Mouse (Mus musculus) urinary bladder, adult 2 months (tissue): ENCODE measurements around the gene 1700122O11Rik. TPM values are rescaled to one million over a fixed set of nuclear protein-coding genes. Genes with fewer than 3 reads are reported as not detected.

Experiments used
- DNase-seq: peaks from one replicate; pipeline ENCODE4 v3.0.0; 2022; ENCODE audit warnings: low spot score
- polyA plus RNA-seq: library from polyadenylated mRNA; depleted of rRNA; stranded (reverse); fragments of >200 nt; gene quantifications from 2 replicates; pipeline ENCODE4 v1.2.3, GENCODE M21; 2012; rRNA removed

The 1700122O11Rik gene
- not detected in 2 replicates for polyA plus RNA-seq

- DNase-seq: no peak
Observed at GRCm38 (mm10) chr17:48038193-48038592, at the start of gene 1700122O11Rik. Gene 1700122O11Rik (minus strand): TSS chr17:48038293.

GRCm38 (mm10) chr17:48080626-48081025 is 42.5 kb upstream of the 1700122O11Rik start:
- DNase-seq: no peak

- no peak for DNase-seq
Observed at GRCm38 (mm10) chr17:48067729-48068128, 29.6 kb upstream of the 1700122O11Rik start.

- no peak for DNase-seq
Observed at GRCm38 (mm10) chr17:48067083-48067614, 29.1 kb upstream of the 1700122O11Rik start.

- DNase-seq: no peak
Observed at GRCm38 (mm10) chr17:48065081-48065501, 27.0 kb upstream of the 1700122O11Rik start.

- DNase-seq: no peak
Observed at GRCm38 (mm10) chr17:48064196-48064843, 26.2 kb upstream of the 1700122O11Rik start.

- no peak for DNase-seq
Observed at GRCm38 (mm10) chr17:48057382-48057781, 19.3 kb upstream of the 1700122O11Rik start.

- no peak for DNase-seq
Observed at GRCm38 (mm10) chr17:48055076-48055816, 17.2 kb upstream of the 1700122O11Rik start.

GRCm38 (mm10) chr17:48053646-48054045 is 15.6 kb upstream of the 1700122O11Rik start:
- no peak for DNase-seq

- no peak for DNase-seq
Observed at GRCm38 (mm10) chr17:48052338-48053067, 14.4 kb upstream of the 1700122O11Rik start.

- no peak for DNase-seq
Observed at GRCm38 (mm10) chr17:48051638-48052337, 13.7 kb upstream of the 1700122O11Rik start.

- DNase-seq: peak; percentile 48
Observed at GRCm38 (mm10) chr17:48045631-48046030, 7.5 kb upstream of the 1700122O11Rik start.

- DNase-seq: no peak
Observed at GRCm38 (mm10) chr17:48043154-48043880, 5.2 kb upstream of the 1700122O11Rik start.

GRCm38 (mm10) chr17:48041351-48042287 is 3.5 kb upstream of the 1700122O11Rik start:
- peak; percentile 43 for DNase-seq

- peak; percentile 49 for DNase-seq
Observed at GRCm38 (mm10) chr17:48039232-48039866, 1.3 kb upstream of the 1700122O11Rik start.

GRCm38 (mm10) chr17:48036921-48037320 is 1.2 kb downstream of the 1700122O11Rik start:
- no peak for DNase-seq

GRCm38 (mm10) chr17:48031521-48032430 is 6.3 kb downstream of the 1700122O11Rik start:
- no peak for DNase-seq

GRCm38 (mm10) chr17:48029241-48029640 is 8.9 kb downstream of the 1700122O11Rik start:
- DNase-seq: no peak
